ENCODE assay signal across 19 mouse cellular contexts in the genomic region with DNA sequence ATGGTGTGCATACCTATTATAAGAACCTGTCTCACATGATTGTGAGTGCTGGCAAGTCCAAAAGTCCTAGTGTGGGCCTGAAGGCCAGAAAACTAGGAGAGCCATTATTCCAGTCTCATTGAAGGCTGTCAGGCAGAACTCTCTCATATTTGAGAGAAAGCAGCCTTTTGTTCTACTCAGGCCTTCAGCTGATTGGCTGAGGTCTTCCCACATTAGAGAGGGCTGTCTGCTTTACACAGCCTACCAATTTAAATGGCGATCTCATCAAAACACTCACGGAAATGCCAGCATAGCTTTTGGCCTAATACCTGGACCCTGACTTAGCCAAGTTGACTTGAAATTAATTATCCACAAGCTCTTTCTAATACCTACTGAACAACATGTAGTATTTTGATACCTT. TPM values are rescaled to one million over a fixed set of nuclear protein-coding genes. Genes with fewer than 3 reads are reported as not detected.
DNase-seq lines count a peak whose midpoint lies in the region; ATAC-seq and TF ChIP-seq lines count a peak whose summit lies in the region.
"Had no signal": no experiment of that assay in that cellular context is flagged by ENCODE, and none has a peak within 500 bp of the region (broad histone marks: within the 10 kb centered on the region; RNA-seq: fewer than 3 reads in every experiment).

No protein-coding gene starts in this region.

- no peak for TF ChIP-seq POLR2A in heart, adult 2 months (IDR thresholded peaks at IDR 0.05; ENCODE audit: insufficient read depth, low read depth, low read length)

- peak; percentile 35 for DNase-seq in forebrain, embryonic 14.5 days (ENCODE audit: low spot score)
- no peak for DNase-seq in forebrain, embryonic 11.5 days (ENCODE audit: low spot score)
- DNase-seq in layer of hippocampus, adult 2 months (ENCODE audit: low spot score in 2 of 2), result no peak
- no peak for DNase-seq in layer of hippocampus, adult 18-20 months (ENCODE audit: low spot score in 2 of 2)
- peak; percentile 48 for DNase-seq in R1 (ENCODE audit: low read depth, low spot score)
- DNase-seq in forebrain, postnatal 0 days, result peak; percentile 48
- DNase-seq in heart, embryonic 10.5 days (ENCODE audit: low spot score), result no peak
- DNase-seq in heart, adult 2 months, result no peak
- DNase-seq: adrenal gland, postnatal 14 days; cerebellum, adult 2 months; cerebellum, postnatal 10 days; heart, postnatal 10 days; heart, postnatal 4 days; kidney, adult 11 months; kidney, adult 9 months had no signal

- no peak for TF ChIP-seq EP300 in heart, adult 2 months (IDR thresholded peaks at IDR 0.05; ENCODE audit: insufficient read depth, low read depth, low read length)

- 21% methylated on average over 2 of the region's 2 CpGs for WGBS in forebrain, embryonic 14.5 days
- WGBS in forebrain, embryonic 11.5 days, result 57% methylated on average over 2 of the region's 2 CpGs
- WGBS in forebrain, postnatal 0 days, result 23% methylated on average over 2 of the region's 2 CpGs
- WGBS in heart, embryonic 10.5 days, result 68% methylated on average over 2 of the region's 2 CpGs
- WGBS in heart, adult 2 months, result 81% methylated on average over 2 of the region's 2 CpGs

- 0 out of 2 replicates have a peak overlapping the region, but pooled peaks have one; percentile 2 for H3K27ac ChIP-seq in forebrain, embryonic 14.5 days (ENCODE audit: low read depth, low read length)
- H3K27ac ChIP-seq in forebrain, embryonic 11.5 days (ENCODE audit: low read depth, low read length), result no peak overlapping the region
- H3K27ac ChIP-seq in layer of hippocampus, adult 2 months, result peak overlapping the region; percentile 62
- peak overlapping the region; percentile 82 for H3K27ac ChIP-seq in forebrain, postnatal 0 days (ENCODE audit: low read depth, low read length)
- H3K27ac ChIP-seq in heart, embryonic 10.5 days, result no peak overlapping the region
- no peak overlapping the region for H3K27ac ChIP-seq in heart, adult 2 months
- H3K27ac ChIP-seq: embryonic facial prominence, embryonic 10.5 days; hindbrain, embryonic 12.5 days had no signal

- no peaks in the 10 kb centered on the region for H3K79me2 ChIP-seq in heart, adult 2 months (replicated peaks; ENCODE audit: control insufficient read depth, insufficient read depth, low read length)

- intact Hi-C loops in heart, adult 2 months (cut with DNase I), result no loop called here

- H3K36me3 ChIP-seq in forebrain, embryonic 14.5 days (ENCODE audit: control insufficient read depth, insufficient read depth, low read length), result no peaks in the 10 kb centered on the region
- no peaks in the 10 kb centered on the region for H3K36me3 ChIP-seq in forebrain, embryonic 11.5 days (ENCODE audit: control insufficient read depth, insufficient read depth, low read length)
- no peaks in the 10 kb centered on the region for H3K36me3 ChIP-seq in forebrain, postnatal 0 days (ENCODE audit: insufficient read depth)
- no peaks in the 10 kb centered on the region for H3K36me3 ChIP-seq in heart, embryonic 10.5 days
- H3K36me3 ChIP-seq in heart, adult 2 months (ENCODE audit: control insufficient read depth, insufficient read depth, low read length), result no peaks in the 10 kb centered on the region
- H3K36me3 ChIP-seq: embryonic facial prominence, embryonic 10.5 days; hindbrain, embryonic 12.5 days had no signal

- no peaks in the 10 kb centered on the region for H3K27me3 ChIP-seq in forebrain, embryonic 14.5 days (replicated peaks; ENCODE audit: control insufficient read depth, insufficient read depth, low read length)
- H3K27me3 ChIP-seq in forebrain, embryonic 11.5 days (ENCODE audit: control insufficient read depth, insufficient read depth, low read length), result no peaks in the 10 kb centered on the region
- no peaks in the 10 kb centered on the region for H3K27me3 ChIP-seq in forebrain, postnatal 0 days (ENCODE audit: insufficient read depth, low read length)
- H3K27me3 ChIP-seq in heart, embryonic 10.5 days (ENCODE audit: insufficient read depth, poor library complexity, severe bottlenecking), result no peaks in the 10 kb centered on the region
- H3K27me3 ChIP-seq in heart, adult 2 months (ENCODE audit: control insufficient read depth, insufficient read depth, low read length), result no peaks in the 10 kb centered on the region
- H3K27me3 ChIP-seq: hindbrain, embryonic 12.5 days had no signal

- H3K4me3 ChIP-seq in forebrain, embryonic 14.5 days (ENCODE audit: low read depth, low read length), result no peak overlapping the region
- H3K4me3 ChIP-seq in forebrain, embryonic 11.5 days (ENCODE audit: low read depth, low read length), result no peak overlapping the region
- no peak overlapping the region for H3K4me3 ChIP-seq in layer of hippocampus, adult 2 months
- no peak overlapping the region for H3K4me3 ChIP-seq in forebrain, postnatal 0 days (ENCODE audit: low read depth, low read length)
- H3K4me3 ChIP-seq in heart, embryonic 10.5 days, result no peak overlapping the region
- H3K4me3 ChIP-seq in heart, adult 2 months, result no peak overlapping the region
- H3K4me3 ChIP-seq: embryonic facial prominence, embryonic 10.5 days; hindbrain, embryonic 12.5 days had no signal

- ATAC-seq in forebrain, embryonic 14.5 days, result 0 out of 2 replicates have a peak, but pooled peaks have one; percentile 26
- ATAC-seq in forebrain, embryonic 11.5 days (replicated peaks; ENCODE audit: low FRiP score), result no peak
- ATAC-seq in forebrain, postnatal 0 days, result peak; percentile 79
- ATAC-seq: hindbrain, embryonic 16.5 days; inflammation-experienced regulatory T-cells, adult 6 months had no signal

- 0 out of 2 replicates have a peak, but pooled peaks cover 4% of the 10 kb centered on the region for H3K4me1 ChIP-seq in forebrain, embryonic 14.5 days (ENCODE audit: control insufficient read depth, insufficient read depth, low read length)
- H3K4me1 ChIP-seq in forebrain, embryonic 11.5 days (replicated peaks; ENCODE audit: control insufficient read depth, insufficient read depth, low read length), result no peaks in the 10 kb centered on the region
- peaks cover 7% of the 10 kb centered on the region for H3K4me1 ChIP-seq in forebrain, postnatal 0 days (ENCODE audit: insufficient read depth)
- H3K4me1 ChIP-seq in heart, embryonic 10.5 days, result no peaks in the 10 kb centered on the region
- H3K4me1 ChIP-seq in heart, adult 2 months (ENCODE audit: control insufficient read depth, insufficient read depth, low read length), result no peaks in the 10 kb centered on the region
- H3K4me1 ChIP-seq: embryonic facial prominence, embryonic 10.5 days had no signal

- no peak overlapping the region for H3K9ac ChIP-seq in forebrain, embryonic 14.5 days (ENCODE audit: low read length)
- no peak overlapping the region for H3K9ac ChIP-seq in forebrain, embryonic 11.5 days (ENCODE audit: low read length)
- no peak overlapping the region for H3K9ac ChIP-seq in forebrain, postnatal 0 days
- H3K9ac ChIP-seq in heart, adult 2 months (ENCODE audit: low read depth, low read length), result no peak overlapping the region
- H3K9ac ChIP-seq: hindbrain, embryonic 12.5 days had no signal

- H3K4me2 ChIP-seq in forebrain, embryonic 14.5 days (ENCODE audit: low read length), result no peak overlapping the region
- H3K4me2 ChIP-seq in forebrain, embryonic 11.5 days (ENCODE audit: low read depth, low read length, severe bottlenecking), result no peak overlapping the region
- no peak overlapping the region for H3K4me2 ChIP-seq in forebrain, postnatal 0 days (ENCODE audit: low read depth)
- H3K4me2 ChIP-seq: hindbrain, embryonic 12.5 days had no signal

- no peak for TF ChIP-seq CTCF in layer of hippocampus, adult 2 months (conservative IDR thresholded peaks at IDR 0.05)
- no peak for TF ChIP-seq CTCF in forebrain, postnatal 0 days (IDR thresholded peaks at IDR 0.05; ENCODE audit: low read depth)
- no peak for TF ChIP-seq CTCF in heart, adult 2 months (IDR thresholded peaks at IDR 0.05)

- H3K9me3 ChIP-seq in forebrain, embryonic 14.5 days (replicated peaks; ENCODE audit: control insufficient read depth, low read length), result no peaks in the 10 kb centered on the region
- no peaks in the 10 kb centered on the region for H3K9me3 ChIP-seq in forebrain, embryonic 11.5 days (ENCODE audit: control insufficient read depth, low read length)
- H3K9me3 ChIP-seq in forebrain, postnatal 0 days (ENCODE audit: low read length), result no peaks in the 10 kb centered on the region
- H3K9me3 ChIP-seq in heart, embryonic 10.5 days, result no peaks in the 10 kb centered on the region
- H3K9me3 ChIP-seq: embryonic facial prominence, embryonic 10.5 days; hindbrain, embryonic 12.5 days had no signal

RNA-seq across cellular contexts. Expression of gene Rab29, which starts 19.1 kb away (rescaled TPM):
- polyA plus RNA-seq in forebrain, embryonic 14.5 days (2014; fragmentation: Nextera tagmentation; extraction: Ambion mirVana), result 8.2 and 9.3 TPM in 2 replicates
- 13.1 and 15.2 TPM in 2 replicates for polyA plus RNA-seq in forebrain, embryonic 11.5 days (2014; fragmentation: Nextera tagmentation; extraction: Ambion mirVana)
- 1 to 10 TPM; 7.2 to 9.1 TPM for total RNA-seq in layer of hippocampus, adult 2 months (2021)
- 1 to 10 TPM; 6.8 to 8.7 TPM for total RNA-seq in layer of hippocampus, adult 18-20 months (2021)
- 7.9 and 9.1 TPM in 2 replicates for total RNA-seq in forebrain, postnatal 0 days (2014; rRNA removed)
- polyA plus RNA-seq in forebrain, postnatal 0 days (2015; fragmentation: Nextera tagmentation; extraction: Ambion mirVana), result 9.3 and 9.8 TPM in 2 replicates
- polyA plus RNA-seq in heart, embryonic 10.5 days (2016; fragmentation: Nextera tagmentation; extraction: Ambion mirVana), result 10.3 and 11.6 TPM in 2 replicates
- 10 to 100 TPM; 11.2 to 11.8 TPM for total RNA-seq in heart, adult 2 months (2021)
- polyA plus RNA-seq in heart, adult 2 months (2012; rRNA removed), result 17.4 and 28.6 TPM in 2 replicates

RNA-seq across cellular contexts. Expression of gene Nucks1, which starts 24.2 kb away (rescaled TPM):
- 33.0 and 37.4 TPM in 2 replicates for polyA plus RNA-seq in forebrain, embryonic 14.5 days (2014; fragmentation: Nextera tagmentation; extraction: Ambion mirVana)
- polyA plus RNA-seq in forebrain, embryonic 11.5 days (2014; fragmentation: Nextera tagmentation; extraction: Ambion mirVana), result 69.7 and 69.9 TPM in 2 replicates
- 100 to 1,000 TPM; 159 to 161 TPM for total RNA-seq in layer of hippocampus, adult 2 months (2021)
- 100 to 1,000 TPM; 158 to 166 TPM for total RNA-seq in layer of hippocampus, adult 18-20 months (2021)
- 135 and 159 TPM in 2 replicates for total RNA-seq in forebrain, postnatal 0 days (2014; rRNA removed)
- 42.6 and 56.4 TPM in 2 replicates for polyA plus RNA-seq in forebrain, postnatal 0 days (2015; fragmentation: Nextera tagmentation; extraction: Ambion mirVana)
- 58.3 and 81.0 TPM in 2 replicates for polyA plus RNA-seq in heart, embryonic 10.5 days (2016; fragmentation: Nextera tagmentation; extraction: Ambion mirVana)
- total RNA-seq in heart, adult 2 months (2021), result 10 to 100 TPM; 59.5 to 64.3 TPM
- 9.9 and 18.9 TPM in 2 replicates for polyA plus RNA-seq in heart, adult 2 months (2012; rRNA removed)

RNA-seq across cellular contexts. Expression of gene Slc41a1, which starts 58.9 kb away (rescaled TPM):
- polyA plus RNA-seq in forebrain, embryonic 14.5 days (2014; fragmentation: Nextera tagmentation; extraction: Ambion mirVana), result 11.9 and 14.5 TPM in 2 replicates
- 12.5 and 13.0 TPM in 2 replicates for polyA plus RNA-seq in forebrain, embryonic 11.5 days (2014; fragmentation: Nextera tagmentation; extraction: Ambion mirVana)
- total RNA-seq in layer of hippocampus, adult 2 months (2021), result 10 to 100 TPM; 62.6 to 62.9 TPM
- total RNA-seq in layer of hippocampus, adult 18-20 months (2021), result 10 to 100 TPM; 62.5 to 63.0 TPM
- total RNA-seq in forebrain, postnatal 0 days (2014; rRNA removed), result 28.7 and 39.5 TPM in 2 replicates
- polyA plus RNA-seq in forebrain, postnatal 0 days (2015; fragmentation: Nextera tagmentation; extraction: Ambion mirVana), result 16.6 and 19.7 TPM in 2 replicates
- 8.8 and 9.6 TPM in 2 replicates for polyA plus RNA-seq in heart, embryonic 10.5 days (2016; fragmentation: Nextera tagmentation; extraction: Ambion mirVana)
- total RNA-seq in heart, adult 2 months (2021), result 10 to 100 TPM; 43.4 to 65.9 TPM
- polyA plus RNA-seq in heart, adult 2 months (2012; rRNA removed), result 69.5 and 84.1 TPM in 2 replicates

Comparison
In these comparisons a context has a peak if more than half of its experiments do, and no peak if none do; other contexts are left out.
1. DNase-seq: peak in forebrain, embryonic 14.5 days (single experiment), R1 (single experiment) and forebrain, postnatal 0 days (single experiment); none in forebrain, embryonic 11.5 days (single experiment), layer of hippocampus, adult 2 months (0 of 2), layer of hippocampus, adult 18-20 months (0 of 2), heart, embryonic 10.5 days (single experiment) and heart, adult 2 months (0 of 2).
2. H3K27ac ChIP-seq: peak in forebrain, embryonic 14.5 days (single experiment), layer of hippocampus, adult 2 months (single experiment) and forebrain, postnatal 0 days (single experiment); none in forebrain, embryonic 11.5 days (single experiment), heart, embryonic 10.5 days (single experiment) and heart, adult 2 months (single experiment).